Mouse (Mus musculus): ENCODE measurements at regions not wholly inside any gene's neighbourhood (a gene's known extent, or its start where the extent isn't known, plus 50 kb on each side); places are given as distances from the start of the nearest gene placed in this dataset.
"Not testable (repeated sequence)": the region's sequence is repeated elsewhere in the genome, so short reads cannot be mapped to it uniquely, and the experiment has no call there.

GRCm38 (mm10) chr1:154018241-154018640 lies 118.2 kb upstream of the Teddm2 start:
- no peak for DNase-seq (ENCODE audit: low spot score)

GRCm38 (mm10) chr1:154024301-154024700 lies 124.3 kb upstream of the Teddm2 start:
- no peak for DNase-seq (ENCODE audit: low spot score)

- DNase-seq (ENCODE audit: low spot score), result no peak
These were observed 127.3 kb upstream of the Teddm2 start for GRCm38 (mm10) chr1:154027303-154027702.

- no peak for DNase-seq (ENCODE audit: low spot score)
These were observed 129.8 kb upstream of the Teddm2 start for GRCm38 (mm10) chr1:154029826-154030225.

- DNase-seq (ENCODE audit: low spot score), result peak; percentile 23
These were observed 132.7 kb upstream of the Teddm2 start for GRCm38 (mm10) chr1:154032669-154033099.

GRCm38 (mm10) chr1:154033958-154034606 lies 134.1 kb upstream of the Teddm2 start:
- DNase-seq (ENCODE audit: low spot score), result no peak

- no peak for DNase-seq (ENCODE audit: low spot score)
These were observed 136.8 kb upstream of the Teddm2 start for GRCm38 (mm10) chr1:154036729-154037270.

- DNase-seq (ENCODE audit: low spot score), result no peak
These were observed 138.2 kb upstream of the Teddm2 start for GRCm38 (mm10) chr1:154038241-154038640.

GRCm38 (mm10) chr1:154040907-154041306 lies 140.9 kb upstream of the Teddm2 start:
- no peak for DNase-seq (ENCODE audit: low spot score)

GRCm38 (mm10) chr1:154042956-154043355 lies 142.9 kb upstream of the Teddm2 start:
- no peak for DNase-seq (ENCODE audit: low spot score)

GRCm38 (mm10) chr1:154044712-154045111 lies 144.7 kb upstream of the Teddm2 start:
- no peak for DNase-seq (ENCODE audit: low spot score)

- no peak for DNase-seq (ENCODE audit: low spot score)
These were observed 145.9 kb upstream of the Teddm2 start for GRCm38 (mm10) chr1:154045951-154046350.

GRCm38 (mm10) chr1:154053641-154054040 lies 147.3 kb upstream of the Zfp648 start:
- DNase-seq (ENCODE audit: low spot score), result no peak

- no peak for DNase-seq (ENCODE audit: low spot score)
These were observed 146.1 kb upstream of the Zfp648 start for GRCm38 (mm10) chr1:154054874-154055273.

GRCm38 (mm10) chr1:154061397-154061796 lies 139.6 kb upstream of the Zfp648 start:
- DNase-seq (ENCODE audit: low spot score), result not testable (repeated sequence)

GRCm38 (mm10) chr1:154061851-154062250 lies 139.1 kb upstream of the Zfp648 start:
- no peak for DNase-seq (ENCODE audit: low spot score)

GRCm38 (mm10) chr1:154062666-154063065 lies 138.3 kb upstream of the Zfp648 start:
- DNase-seq (ENCODE audit: low spot score), result no peak

GRCm38 (mm10) chr1:154064633-154065032 lies 136.4 kb upstream of the Zfp648 start:
- no peak for DNase-seq (ENCODE audit: low spot score)

GRCm38 (mm10) chr1:154065336-154066329 lies 135.4 kb upstream of the Zfp648 start:
- DNase-seq (ENCODE audit: low spot score), result no peak

- DNase-seq (ENCODE audit: low spot score), result no peak
These were observed 133.1 kb upstream of the Zfp648 start for GRCm38 (mm10) chr1:154067856-154068255.

- DNase-seq (ENCODE audit: low spot score), result no peak
These were observed 126.7 kb upstream of the Zfp648 start for GRCm38 (mm10) chr1:154074270-154074669.

GRCm38 (mm10) chr1:154076684-154077475 lies 124.1 kb upstream of the Zfp648 start:
- DNase-seq (ENCODE audit: low spot score), result no peak

Data from urinary bladder, postnatal 10 days (tissue).